Mouse (Mus musculus): ENCODE results near the gene Rab20.

Rab20 gene

DNA sequence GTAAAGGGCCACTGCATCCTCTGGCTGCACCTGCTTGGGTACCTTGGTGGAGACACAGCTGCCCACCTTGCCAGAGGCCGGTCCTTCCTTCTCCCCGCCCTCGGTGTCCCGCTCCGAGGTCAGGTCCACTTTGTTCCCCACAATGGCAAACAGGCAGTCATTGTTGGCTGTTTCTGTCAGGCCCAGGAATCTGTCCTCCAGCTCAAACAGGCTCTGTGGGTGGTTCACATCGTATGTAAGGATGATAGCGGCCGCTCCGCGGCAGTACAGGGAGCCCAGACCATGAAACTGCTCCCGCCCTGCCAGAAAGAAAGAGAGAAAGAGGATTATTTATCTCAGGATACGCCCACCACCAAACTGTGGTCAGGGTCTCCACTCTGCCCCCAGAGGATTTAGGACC lies 24.3 kb downstream of the Rab20 start:
- H3K4me1 ChIP-seq (replicated peaks; ENCODE audit: low read depth, low read length), result peaks cover 8% of the 10 kb centered on the region
- TF ChIP-seq POU5F1 (IDR thresholded peaks at IDR 0.05; ENCODE audit: borderline replicate concordance, low read length) (no peak), CTCF (conservative IDR thresholded peaks at IDR 0.05; ENCODE audit: low read length) (no peak), NANOG (IDR thresholded peaks at IDR 0.05; ENCODE audit: borderline replicate concordance, low read length) (no peak)
- H3K36me3 ChIP-seq (ENCODE audit: insufficient read depth, low read length), result no peaks in the 10 kb centered on the region

DNA sequence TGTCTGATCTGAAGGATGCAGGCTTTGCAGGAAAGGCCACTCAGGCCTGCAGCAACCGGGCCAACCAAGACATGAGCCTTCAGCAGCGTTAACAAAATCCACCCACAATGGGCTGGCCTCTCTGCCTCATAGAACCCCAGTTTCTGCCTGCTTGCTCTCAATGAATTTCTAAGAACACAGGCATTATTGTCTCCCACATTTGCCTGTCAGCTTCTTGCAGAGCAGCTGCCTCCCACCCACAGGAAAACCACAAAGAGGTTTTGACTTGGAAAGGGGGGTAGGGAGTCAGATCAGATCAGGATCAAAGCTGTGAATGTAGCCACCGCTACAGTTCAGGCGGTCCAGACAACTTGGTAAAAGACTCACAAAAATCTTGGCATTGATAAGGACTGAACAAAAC lies 25.5 kb downstream of the Rab20 start:
- TF ChIP-seq CTCF (conservative IDR thresholded peaks at IDR 0.05; ENCODE audit: low read length), result no peak
- no peak for TF ChIP-seq NANOG (IDR thresholded peaks at IDR 0.05; ENCODE audit: borderline replicate concordance, low read length)
- TF ChIP-seq POU5F1 (IDR thresholded peaks at IDR 0.05; ENCODE audit: borderline replicate concordance, low read length), result no peak
- H3K27me3 ChIP-seq (ENCODE audit: insufficient read depth, low read length), result peaks cover 17% of the 10 kb centered on the region
- H3K9me3 ChIP-seq (ENCODE audit: low read length), result no peaks in the 10 kb centered on the region; the same call in 1 of the 2 replicates
- H3K4me3 ChIP-seq (replicated peaks; ENCODE audit: low read length), result no peak overlapping the region
- H3K4me1 ChIP-seq (replicated peaks; ENCODE audit: low read depth, low read length), result peaks cover 12% of the 10 kb centered on the region
- no peaks in the 10 kb centered on the region for H3K36me3 ChIP-seq (ENCODE audit: insufficient read depth, low read length)

More for the DNA sequence above, 24.3 kb downstream of the Rab20 start:
- Histone ChIP-seq H3K9me3 (ENCODE audit: low read length) (no peaks in the 10 kb centered on the region; the same call in 1 of the 2 replicates), H3K4me3 (replicated peaks; ENCODE audit: low read length) (peak overlapping the region; percentile 32; the same call in 1 of the 2 replicates), H3K27me3 (ENCODE audit: insufficient read depth, low read length) (peaks cover 17% of the 10 kb centered on the region)

DNA sequence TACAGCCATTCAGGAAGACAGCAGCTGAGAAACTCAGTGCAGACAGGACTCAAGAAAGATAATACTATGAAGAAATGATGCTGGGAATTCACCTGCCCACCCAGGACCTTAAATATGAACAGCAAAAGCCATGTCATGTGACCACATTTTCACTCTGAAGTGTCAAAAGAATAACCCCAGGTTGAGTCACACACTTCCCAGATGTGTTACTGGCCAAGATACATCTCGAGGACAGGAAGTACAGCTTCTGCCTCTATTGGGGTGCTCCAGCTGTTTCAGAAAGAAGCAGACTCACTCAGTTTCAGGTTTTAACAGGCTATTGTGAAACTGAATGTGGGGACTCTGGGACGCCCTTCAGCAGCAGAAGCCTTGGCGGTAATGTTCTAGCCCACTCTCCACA lies 26.0 kb downstream of the Rab20 start:
- Histone ChIP-seq H3K9me3 (ENCODE audit: low read length) (no peaks in the 10 kb centered on the region; the same call in 1 of the 2 replicates), H3K27me3 (ENCODE audit: insufficient read depth, low read length) (peaks cover 17% of the 10 kb centered on the region), H3K4me1 (replicated peaks; ENCODE audit: low read depth, low read length) (peaks cover 16% of the 10 kb centered on the region), H3K36me3 (ENCODE audit: insufficient read depth, low read length) (no peaks in the 10 kb centered on the region), H3K4me3 (replicated peaks; ENCODE audit: low read length) (no peak overlapping the region)
- TF ChIP-seq NANOG (IDR thresholded peaks at IDR 0.05; ENCODE audit: borderline replicate concordance, low read length) (no peak), POU5F1 (IDR thresholded peaks at IDR 0.05; ENCODE audit: borderline replicate concordance, low read length) (no peak)

DNA sequence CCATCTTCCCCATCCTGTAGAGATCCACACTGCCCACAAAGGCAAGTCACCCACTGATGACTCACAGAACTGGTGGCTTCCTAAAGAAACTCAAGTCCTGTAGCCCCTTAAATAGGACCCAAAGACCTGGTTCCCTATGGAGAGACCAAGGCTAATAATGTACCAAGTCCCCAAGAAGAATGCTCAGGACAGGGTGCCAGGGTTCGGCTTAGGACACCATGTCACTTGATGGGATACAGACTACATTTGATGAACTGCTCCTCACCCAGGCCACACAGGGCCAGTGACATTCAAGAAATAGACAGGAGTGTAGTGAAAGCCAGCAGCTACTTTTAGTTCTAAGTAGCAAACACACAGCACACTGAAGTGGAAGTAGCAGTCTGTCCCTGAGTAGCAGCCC lies 26.4 kb downstream of the Rab20 start:
- Histone ChIP-seq H3K36me3 (ENCODE audit: insufficient read depth, low read length) (no peaks in the 10 kb centered on the region), H3K27me3 (ENCODE audit: insufficient read depth, low read length) (peaks cover 17% of the 10 kb centered on the region), H3K9me3 (ENCODE audit: low read length) (no peaks in the 10 kb centered on the region; the same call in 1 of the 2 replicates), H3K4me1 (replicated peaks; ENCODE audit: low read depth, low read length) (peaks cover 17% of the 10 kb centered on the region), H3K4me3 (replicated peaks; ENCODE audit: low read length) (no peak overlapping the region)
- TF ChIP-seq NANOG (IDR thresholded peaks at IDR 0.05; ENCODE audit: borderline replicate concordance, low read length) (no peak), POU5F1 (IDR thresholded peaks at IDR 0.05; ENCODE audit: borderline replicate concordance, low read length) (no peak), CTCF (conservative IDR thresholded peaks at IDR 0.05; ENCODE audit: low read length) (no peak)

DNA sequence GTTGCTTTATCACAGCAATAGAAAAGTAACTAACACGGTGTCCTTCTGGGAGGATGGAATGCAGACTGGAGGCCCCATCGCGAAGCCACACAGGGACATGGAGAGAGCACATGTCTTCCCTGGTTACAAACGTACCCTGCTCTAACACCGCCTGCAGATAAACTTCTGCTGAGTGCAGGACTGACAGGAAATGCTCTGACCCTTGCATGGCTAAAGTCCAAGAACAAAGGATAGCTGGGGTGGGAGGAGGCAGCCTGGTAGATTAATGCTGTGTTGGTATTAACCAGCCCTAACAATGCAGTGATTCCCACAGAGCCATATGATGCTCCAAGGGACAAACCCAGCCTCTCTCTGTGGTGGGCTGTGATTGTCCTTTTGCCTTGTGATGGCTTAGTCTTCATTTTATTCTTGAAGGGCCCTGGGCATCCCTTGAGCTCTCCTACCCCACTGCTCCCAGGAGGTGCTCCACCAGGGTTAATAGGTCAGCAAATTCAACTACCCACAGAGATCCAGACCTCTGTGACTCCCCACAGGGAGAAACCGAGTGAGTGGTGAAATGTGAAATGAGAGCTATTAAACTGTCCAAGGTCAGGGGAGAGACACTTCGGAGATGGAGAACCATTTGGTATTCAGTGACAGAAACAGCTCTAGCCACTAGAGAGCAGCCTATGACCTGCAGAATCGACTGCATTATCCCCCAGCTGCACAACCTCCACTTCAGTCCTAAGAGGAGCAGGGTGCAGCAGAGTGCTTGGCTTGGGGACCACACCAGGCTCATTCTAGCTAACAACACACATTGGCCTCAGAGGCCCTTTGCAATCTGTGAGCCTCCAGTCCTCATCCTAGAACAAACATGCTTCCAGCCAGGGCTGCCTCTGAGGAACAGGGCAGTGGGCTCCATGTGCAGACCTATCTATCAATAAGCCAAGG lies 28.1 kb downstream of the Rab20 start:
- H3K27me3 ChIP-seq (ENCODE audit: insufficient read depth, low read length), result peaks cover 17% of the 10 kb centered on the region
- TF ChIP-seq POU5F1 (IDR thresholded peaks at IDR 0.05; ENCODE audit: borderline replicate concordance, low read length), result no peak
- TF ChIP-seq CTCF (conservative IDR thresholded peaks at IDR 0.05; ENCODE audit: low read length), result no peak
- no peak for TF ChIP-seq NANOG (IDR thresholded peaks at IDR 0.05; ENCODE audit: borderline replicate concordance, low read length)
- H3K4me3 ChIP-seq (replicated peaks; ENCODE audit: low read length), result no peak overlapping the region
- H3K36me3 ChIP-seq (ENCODE audit: insufficient read depth, low read length), result no peaks in the 10 kb centered on the region
- H3K4me1 ChIP-seq (replicated peaks; ENCODE audit: low read depth, low read length), result peaks cover 17% of the 10 kb centered on the region
- H3K9me3 ChIP-seq (ENCODE audit: low read length), result no peaks in the 10 kb centered on the region; the same call in 1 of the 2 replicates

DNA sequence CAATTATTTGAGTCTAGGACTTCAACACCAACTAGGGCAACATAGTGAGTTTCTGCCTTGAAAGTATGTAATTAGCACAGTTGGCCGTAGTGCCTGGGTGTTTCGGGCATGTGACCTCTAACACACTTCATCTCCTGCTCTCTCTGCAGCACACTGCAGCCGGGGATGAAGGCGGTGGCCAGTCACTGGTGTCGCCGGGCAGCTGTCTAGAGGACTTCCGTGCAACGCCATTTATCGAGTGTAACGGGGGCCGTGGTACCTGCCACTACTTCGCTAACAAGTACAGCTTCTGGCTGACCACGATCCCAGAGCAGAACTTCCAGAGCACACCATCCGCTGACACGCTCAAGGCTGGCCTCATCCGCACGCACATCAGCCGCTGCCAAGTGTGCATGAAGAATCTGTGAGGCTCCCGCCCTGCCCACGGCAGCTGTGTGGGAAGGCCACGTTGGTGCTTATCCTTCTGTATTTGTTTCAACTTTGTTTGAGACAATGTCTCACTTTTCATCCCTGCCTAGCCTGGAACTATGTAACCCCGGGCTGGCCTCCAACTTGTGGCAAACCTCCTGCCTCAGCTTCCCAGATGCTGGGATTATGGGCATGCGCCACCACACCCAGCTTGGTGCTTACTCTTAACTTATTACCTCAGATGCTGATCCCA lies 30.5 kb downstream of the Rab20 start:
- peak overlapping the region; percentile 39 for H3K4me3 ChIP-seq (replicated peaks; ENCODE audit: low read length)

DNA sequence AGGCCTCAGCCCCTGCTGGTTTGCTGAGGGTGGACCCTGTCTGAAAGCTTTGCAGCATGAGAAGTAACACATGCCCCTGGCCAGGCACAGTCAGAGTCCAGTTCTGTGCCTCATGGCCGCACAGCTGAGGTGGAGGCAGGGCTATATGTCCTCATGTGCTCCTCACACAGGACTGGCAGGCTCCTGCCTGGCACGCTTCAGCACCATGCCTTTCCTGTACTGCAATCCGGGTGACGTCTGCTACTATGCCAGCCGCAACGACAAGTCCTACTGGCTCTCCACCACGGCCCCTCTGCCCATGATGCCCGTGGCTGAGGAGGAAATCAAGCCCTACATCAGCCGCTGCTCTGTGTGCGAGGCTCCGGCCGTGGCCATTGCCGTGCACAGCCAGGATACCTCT lies 32.7 kb downstream of the Rab20 start:
- Histone ChIP-seq H3K27me3 (ENCODE audit: insufficient read depth, low read length) (no peaks in the 10 kb centered on the region; the same call in 1 of the 2 replicates), H3K4me1 (replicated peaks; ENCODE audit: low read depth, low read length) (0 out of 2 replicates have a peak, but pooled peaks cover 9% of the 10 kb centered on the region), H3K36me3 (ENCODE audit: insufficient read depth, low read length) (no peaks in the 10 kb centered on the region), H3K9me3 (ENCODE audit: low read length) (no peaks in the 10 kb centered on the region; the same call in 1 of the 2 replicates), H3K4me3 (replicated peaks; ENCODE audit: low read length) (no peak overlapping the region)
- no peak for TF ChIP-seq POU5F1 (IDR thresholded peaks at IDR 0.05; ENCODE audit: borderline replicate concordance, low read length)
- TF ChIP-seq CTCF (conservative IDR thresholded peaks at IDR 0.05; ENCODE audit: low read length), result no peak
- no peak for TF ChIP-seq NANOG (IDR thresholded peaks at IDR 0.05; ENCODE audit: borderline replicate concordance, low read length)

More for the DNA sequence above, 30.5 kb downstream of the Rab20 start:
- Histone ChIP-seq H3K27me3 (ENCODE audit: insufficient read depth, low read length) (peaks cover 12% of the 10 kb centered on the region), H3K4me1 (replicated peaks; ENCODE audit: low read depth, low read length) (0 out of 2 replicates have a peak, but pooled peaks cover 9% of the 10 kb centered on the region), H3K9me3 (ENCODE audit: low read length) (no peaks in the 10 kb centered on the region; the same call in 1 of the 2 replicates), H3K36me3 (ENCODE audit: insufficient read depth, low read length) (no peaks in the 10 kb centered on the region)
- no peak for TF ChIP-seq NANOG (IDR thresholded peaks at IDR 0.05; ENCODE audit: borderline replicate concordance, low read length)
- TF ChIP-seq POU5F1 (IDR thresholded peaks at IDR 0.05; ENCODE audit: borderline replicate concordance, low read length), result no peak
- no peak for TF ChIP-seq CTCF (conservative IDR thresholded peaks at IDR 0.05; ENCODE audit: low read length)

DNA sequence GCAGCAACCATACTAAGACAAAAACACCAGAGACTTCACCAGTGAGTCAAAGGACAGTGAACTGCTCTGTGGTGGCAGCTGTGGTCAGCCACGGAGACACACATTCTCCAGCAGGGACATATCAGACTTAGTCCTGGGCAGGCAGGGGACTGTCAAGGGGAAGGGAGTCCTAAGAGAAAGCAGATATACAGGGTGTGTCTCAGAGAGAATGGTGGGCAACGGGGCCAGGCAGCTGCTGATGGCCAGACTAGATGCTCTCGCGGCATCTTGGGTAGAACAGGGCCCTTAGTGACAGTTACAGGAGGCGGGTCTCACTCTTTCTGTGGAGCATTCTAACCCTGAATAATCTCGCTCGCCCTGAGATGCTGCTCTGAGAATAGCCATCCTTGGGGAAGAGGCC lies 34.3 kb downstream of the Rab20 start:
- H3K4me3 ChIP-seq (replicated peaks; ENCODE audit: low read length), result no peak overlapping the region
- no peak for TF ChIP-seq CTCF (conservative IDR thresholded peaks at IDR 0.05; ENCODE audit: low read length)
- TF ChIP-seq NANOG (IDR thresholded peaks at IDR 0.05; ENCODE audit: borderline replicate concordance, low read length), result no peak
- no peak for TF ChIP-seq POU5F1 (IDR thresholded peaks at IDR 0.05; ENCODE audit: borderline replicate concordance, low read length)
- no peaks in the 10 kb centered on the region for H3K9me3 ChIP-seq (ENCODE audit: low read length)
- H3K4me1 ChIP-seq (replicated peaks; ENCODE audit: low read depth, low read length), result 0 out of 2 replicates have a peak, but pooled peaks cover 9% of the 10 kb centered on the region
- peaks cover 2% of the 10 kb centered on the region for H3K27me3 ChIP-seq (ENCODE audit: insufficient read depth, low read length)
- H3K36me3 ChIP-seq (ENCODE audit: insufficient read depth, low read length), result no peaks in the 10 kb centered on the region
